Mouse (Mus musculus) cortical plate, adult 2 months (tissue): ENCODE results near the gene Itpr1.

ENCODE experiments used
- CTCF ChIP-seq: fragments of 200-500 bp; IDR thresholded peaks from 2 replicates; pipeline ENCODE4 v1.5.1; 2011; ENCODE audit warnings: mild to moderate bottlenecking, control low read depth, low read length; ENCODE audit not compliant: insufficient read depth; ENCODE audit errors: extremely low read depth
- POLR2A ChIP-seq: fragments of 200-500 bp; IDR thresholded peaks from 2 replicates; pipeline ENCODE4 v1.6.1; 2011; ENCODE audit warnings: mild to moderate bottlenecking, low read length, control low read depth; ENCODE audit not compliant: insufficient read depth; ENCODE audit errors: extremely low read depth

DNA sequence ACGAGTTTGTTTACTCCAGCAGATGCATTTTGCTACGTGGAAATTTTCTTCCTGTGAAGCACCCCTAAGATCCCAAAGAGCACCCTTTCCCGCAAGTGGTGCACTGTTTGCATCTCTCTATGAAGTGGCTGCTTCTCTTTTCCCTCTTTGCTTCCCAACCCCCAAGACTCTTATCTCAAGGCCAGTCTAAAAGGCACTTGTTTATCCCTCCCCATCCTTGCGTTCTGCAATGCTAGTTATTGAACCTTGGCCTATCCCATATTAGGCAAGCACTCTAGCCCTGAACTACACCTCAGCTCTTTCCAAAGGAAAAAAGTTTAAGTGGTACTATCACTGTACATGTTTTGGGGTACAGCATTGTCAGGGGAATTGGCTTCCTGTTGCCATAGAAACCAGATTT, 198.3 kb downstream of the Itpr1 start:
- no peak for TF ChIP-seq CTCF
- no peak for TF ChIP-seq POLR2A
